Mouse (Mus musculus): Measurements from ENCODE around the gene Tm2d1. TPM values are rescaled to one million over a fixed set of nuclear protein-coding genes. Genes with fewer than 3 reads are reported as not detected.
"Not testable (repeated sequence)": the region's sequence is repeated elsewhere in the genome, so short reads cannot be mapped to it uniquely, and the experiment has no call there.

Gene Tm2d1
- 144 and 145 TPM in 2 replicates for polyA plus RNA-seq (2014; fragmentation: Nextera tagmentation; extraction: Ambion mirVana)

DNA sequence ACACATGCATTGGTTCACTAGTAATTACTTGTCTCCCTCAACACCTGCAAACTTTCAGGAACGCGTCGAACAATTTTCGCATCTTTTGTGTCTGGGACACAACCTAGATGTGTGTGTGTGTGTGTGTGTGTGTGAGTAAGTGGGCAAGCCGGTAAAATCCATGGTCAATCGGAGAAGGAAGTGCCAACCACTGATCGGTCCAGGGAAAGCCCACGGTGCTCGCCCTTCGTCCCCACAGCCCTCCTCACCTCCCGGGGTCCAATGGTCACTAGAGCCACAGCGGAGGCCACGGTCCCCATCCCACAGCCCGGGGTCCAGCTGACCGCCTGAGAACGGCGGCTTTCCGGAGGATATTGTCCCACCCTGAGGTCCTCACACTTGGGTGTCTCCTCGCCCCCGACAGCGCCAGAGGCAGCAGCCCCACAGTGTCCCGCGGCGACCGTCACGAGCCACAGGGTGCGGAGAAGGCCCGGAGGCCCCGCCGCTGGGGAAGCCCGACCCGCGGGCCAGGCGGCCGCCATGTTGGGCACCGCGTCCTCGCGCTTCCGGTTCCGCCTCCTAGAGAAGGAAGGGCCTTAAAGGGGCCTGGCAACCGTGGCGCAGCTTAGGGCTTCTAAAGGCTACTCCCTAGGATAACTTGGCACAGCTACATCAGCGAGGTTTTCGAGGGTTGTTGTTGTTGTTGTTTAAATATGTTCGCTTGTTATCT is at the start of gene Tm2d1:
Gene Tm2d1 (minus strand): TSS at position 591 of the 709 bp plus-strand sequence.
- peak within 1 kb of the TSS; percentile 41; the same call in 1 of the 2 replicates for H3K27ac ChIP-seq
- 2% methylated on average over 46 of the region's 46 CpGs for WGBS
- peak; percentile 97 for ATAC-seq (ENCODE audit: low FRiP score)

GRCm38 (mm10) chr4:98428371-98428770 is 45.3 kb upstream of the Tm2d1 start:
- no peak for DNase-seq (ENCODE audit: low spot score)
- 81% methylated on average over 8 of the region's 8 CpGs for WGBS
- no peaks in the 10 kb centered on the region for H3K4me1 ChIP-seq (replicated peaks; ENCODE audit: control insufficient read depth, insufficient read depth, low read length)

More for the DNA sequence above, at the start of gene Tm2d1:
- peak; percentile 83 for DNase-seq (ENCODE audit: low spot score)
- Histone ChIP-seq H3K27me3 (ENCODE audit: control insufficient read depth, insufficient read depth, low read length) (no peaks in the 10 kb centered on the region; the same call in 1 of the 2 replicates), H3K4me1 (replicated peaks; ENCODE audit: control insufficient read depth, insufficient read depth, low read length) (peaks cover 10% of the 10 kb centered on the region), H3K9me3 (ENCODE audit: control insufficient read depth, low read length) (no peaks in the 10 kb centered on the region), H3K4me3 (replicated peaks; ENCODE audit: low read length) (peak within 1 kb of the TSS; percentile 91), H3K4me2 (replicated peaks) (peak within 1 kb of the TSS; percentile 64), H3K9ac (peak within 1 kb of the TSS; percentile 91), H3K36me3 (replicated peaks; ENCODE audit: control insufficient read depth, insufficient read depth) (peaks cover 7% of the 10 kb centered on the region; the same call in 1 of the 2 replicates)

DNA sequence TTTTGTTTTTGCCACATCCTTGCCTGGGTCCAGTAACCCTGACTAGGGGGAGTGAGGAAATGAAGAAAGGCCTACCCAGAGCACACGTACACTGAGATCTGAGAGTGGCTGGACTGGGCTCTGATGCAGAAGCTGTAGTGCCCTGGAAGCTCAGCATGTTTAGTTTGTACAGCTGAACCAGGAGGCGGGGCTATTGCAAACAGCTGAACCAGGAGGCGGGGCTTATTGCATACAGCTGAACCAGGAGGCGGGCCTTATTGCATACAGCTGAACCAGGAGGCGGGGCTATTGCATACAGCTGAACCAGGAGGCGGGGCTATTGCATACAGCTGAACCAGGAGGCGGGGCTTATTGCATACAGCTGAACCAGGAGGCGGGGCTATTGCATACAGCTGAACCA is 32.0 kb upstream of the Tm2d1 start:
- not testable (repeated sequence) for H3K27ac ChIP-seq; H3K9ac ChIP-seq; ATAC-seq (ENCODE audit: low FRiP score); H3K4me3 ChIP-seq (replicated peaks; ENCODE audit: low read length); H3K4me1 ChIP-seq (replicated peaks; ENCODE audit: control insufficient read depth, insufficient read depth, low read length); H3K27me3 ChIP-seq (ENCODE audit: control insufficient read depth, insufficient read depth, low read length); H3K9me3 ChIP-seq (ENCODE audit: control insufficient read depth, low read length); DNase-seq (ENCODE audit: low spot score); H3K4me2 ChIP-seq (replicated peaks)
- peaks cover 19% of the 10 kb centered on the region; the same call in 1 of the 2 replicates for H3K36me3 ChIP-seq (replicated peaks; ENCODE audit: control insufficient read depth, insufficient read depth)
- 96% methylated on average over 8 of the region's 8 CpGs for WGBS

More at GRCm38 (mm10) chr4:98428371-98428770, 45.3 kb upstream of the Tm2d1 start:
- no peaks in the 10 kb centered on the region for H3K27me3 ChIP-seq (ENCODE audit: control insufficient read depth, insufficient read depth, low read length)
- H3K4me2 ChIP-seq (replicated peaks), result no peak overlapping the region
- H3K9ac ChIP-seq, result no peak overlapping the region
- no peaks in the 10 kb centered on the region for H3K9me3 ChIP-seq (ENCODE audit: control insufficient read depth, low read length)
- no peak overlapping the region for H3K4me3 ChIP-seq (replicated peaks; ENCODE audit: low read length)
- ATAC-seq (ENCODE audit: low FRiP score), result no peak
- peak overlapping the region; percentile 20; the same call in 1 of the 2 replicates for H3K27ac ChIP-seq
- H3K36me3 ChIP-seq (replicated peaks; ENCODE audit: control insufficient read depth, insufficient read depth), result peaks cover 15% of the 10 kb centered on the region; the same call in 1 of the 2 replicates

- DNase-seq (ENCODE audit: low spot score), result no peak
- WGBS, result 96% methylated on average over 4 of the region's 4 CpGs
- Histone ChIP-seq H3K4me3 (replicated peaks; ENCODE audit: low read length) (no peak overlapping the region), H3K4me1 (replicated peaks; ENCODE audit: control insufficient read depth, insufficient read depth, low read length) (no peaks in the 10 kb centered on the region), H3K27me3 (ENCODE audit: control insufficient read depth, insufficient read depth, low read length) (no peaks in the 10 kb centered on the region), H3K4me2 (replicated peaks) (no peak overlapping the region), H3K27ac (no peak overlapping the region), H3K36me3 (replicated peaks; ENCODE audit: control insufficient read depth, insufficient read depth) (peaks cover 15% of the 10 kb centered on the region; the same call in 1 of the 2 replicates), H3K9me3 (ENCODE audit: control insufficient read depth, low read length) (no peaks in the 10 kb centered on the region), H3K9ac (no peak overlapping the region)
- no peak for ATAC-seq (ENCODE audit: low FRiP score)
Observed at GRCm38 (mm10) chr4:98408455-98408854, 25.3 kb upstream of the Tm2d1 start.

DNA sequence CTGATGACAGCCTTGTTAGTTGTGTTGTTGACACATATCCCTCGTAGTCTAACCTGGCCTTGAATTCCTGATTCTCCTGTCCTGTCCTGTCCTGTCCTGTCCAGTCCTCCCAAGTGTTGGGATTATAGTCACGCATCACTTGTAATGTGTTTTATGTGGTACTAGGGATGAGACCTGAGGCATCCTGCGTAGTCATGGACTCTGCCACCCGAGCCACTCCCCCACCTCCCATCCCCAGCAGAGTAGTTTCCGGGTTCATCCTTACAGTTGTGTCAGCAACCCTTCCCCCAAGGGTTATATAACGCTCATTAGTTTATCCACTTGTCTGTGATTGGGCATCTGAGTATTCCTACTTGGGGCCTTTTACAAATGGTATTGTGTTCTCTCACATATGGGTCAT is 21.3 kb upstream of the Tm2d1 start:
- H3K4me1 ChIP-seq (replicated peaks; ENCODE audit: control insufficient read depth, insufficient read depth, low read length), result no peaks in the 10 kb centered on the region
- H3K9ac ChIP-seq, result no peak overlapping the region
- ATAC-seq (ENCODE audit: low FRiP score) (no peak), DNase-seq (ENCODE audit: low spot score) (no peak)
- H3K27me3 ChIP-seq (ENCODE audit: control insufficient read depth, insufficient read depth, low read length), result no peaks in the 10 kb centered on the region
- no peak overlapping the region for H3K4me2 ChIP-seq (replicated peaks)
- no peak overlapping the region for H3K27ac ChIP-seq
- no peaks in the 10 kb centered on the region for H3K9me3 ChIP-seq (ENCODE audit: control insufficient read depth, low read length)
- H3K36me3 ChIP-seq (replicated peaks; ENCODE audit: control insufficient read depth, insufficient read depth), result no peaks in the 10 kb centered on the region; the same call in 1 of the 2 replicates
- WGBS, result 94% methylated on average over 6 of the region's 6 CpGs
- no peak overlapping the region for H3K4me3 ChIP-seq (replicated peaks; ENCODE audit: low read length)

- H3K27ac ChIP-seq, result no peak overlapping the region
- no peaks in the 10 kb centered on the region; the same call in 1 of the 2 replicates for H3K36me3 ChIP-seq (replicated peaks; ENCODE audit: control insufficient read depth, insufficient read depth)
- DNase-seq (ENCODE audit: low spot score), result no peak
- 81% methylated on average over 4 of the region's 4 CpGs for WGBS
- no peaks in the 10 kb centered on the region for H3K4me1 ChIP-seq (replicated peaks; ENCODE audit: control insufficient read depth, insufficient read depth, low read length)
- no peaks in the 10 kb centered on the region for H3K9me3 ChIP-seq (ENCODE audit: control insufficient read depth, low read length)
- H3K4me3 ChIP-seq (replicated peaks; ENCODE audit: low read length), result no peak overlapping the region
- H3K4me2 ChIP-seq (replicated peaks), result no peak overlapping the region
- H3K9ac ChIP-seq, result no peak overlapping the region
- H3K27me3 ChIP-seq (ENCODE audit: control insufficient read depth, insufficient read depth, low read length), result no peaks in the 10 kb centered on the region
- no peak for ATAC-seq (ENCODE audit: low FRiP score)
Observed at GRCm38 (mm10) chr4:98403492-98403891, 20.4 kb upstream of the Tm2d1 start.

DNA sequence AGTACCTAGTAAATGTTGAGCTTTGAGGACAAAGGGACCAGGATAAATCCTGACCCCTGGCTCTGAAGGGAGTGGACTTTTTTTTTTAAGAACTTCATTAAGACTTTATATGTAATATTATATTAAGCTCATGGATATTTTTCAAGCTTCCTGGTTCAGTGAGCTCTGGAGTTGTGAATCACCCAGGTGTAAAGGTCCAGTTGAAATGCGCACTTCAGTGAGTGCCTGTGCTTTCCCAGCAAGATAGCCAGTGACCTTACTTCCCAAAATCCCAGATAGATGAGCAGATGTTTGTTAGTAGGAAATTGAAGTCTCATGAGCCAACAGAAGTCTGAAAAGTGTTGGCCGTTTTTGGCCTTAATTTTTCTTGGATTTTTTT is 18.5 kb upstream of the Tm2d1 start:
- Histone ChIP-seq H3K4me2 (replicated peaks) (no peak overlapping the region), H3K9ac (no peak overlapping the region), H3K4me1 (replicated peaks; ENCODE audit: control insufficient read depth, insufficient read depth, low read length) (no peaks in the 10 kb centered on the region), H3K36me3 (replicated peaks; ENCODE audit: control insufficient read depth, insufficient read depth) (no peaks in the 10 kb centered on the region), H3K27ac (no peak overlapping the region), H3K9me3 (ENCODE audit: control insufficient read depth, low read length) (no peaks in the 10 kb centered on the region), H3K27me3 (ENCODE audit: control insufficient read depth, insufficient read depth, low read length) (no peaks in the 10 kb centered on the region), H3K4me3 (replicated peaks; ENCODE audit: low read length) (no peak overlapping the region)
- ATAC-seq (ENCODE audit: low FRiP score), result no peak
- 91% methylated on average over 2 of the region's 2 CpGs for WGBS
- DNase-seq (ENCODE audit: low spot score), result no peak

- Histone ChIP-seq H3K27ac (no peak overlapping the region), H3K4me1 (replicated peaks; ENCODE audit: control insufficient read depth, insufficient read depth, low read length) (peaks cover 5% of the 10 kb centered on the region; the same call in 1 of the 2 replicates), H3K9me3 (ENCODE audit: control insufficient read depth, low read length) (no peaks in the 10 kb centered on the region), H3K27me3 (ENCODE audit: control insufficient read depth, insufficient read depth, low read length) (no peaks in the 10 kb centered on the region), H3K36me3 (replicated peaks; ENCODE audit: control insufficient read depth, insufficient read depth) (no peaks in the 10 kb centered on the region), H3K4me2 (replicated peaks) (no peak overlapping the region), H3K9ac (no peak overlapping the region), H3K4me3 (replicated peaks; ENCODE audit: low read length) (no peak overlapping the region)
- DNase-seq (ENCODE audit: low spot score), result no peak
- no peak for ATAC-seq (ENCODE audit: low FRiP score)
- 55% methylated on average over 6 of the region's 6 CpGs for WGBS
Observed at GRCm38 (mm10) chr4:98400926-98401583, 17.9 kb upstream of the Tm2d1 start.

- DNase-seq (ENCODE audit: low spot score) (peak; percentile 69), ATAC-seq (ENCODE audit: low FRiP score) (peak; percentile 89)
Observed at GRCm38 (mm10) chr4:98395690-98396437, 12.8 kb upstream of the Tm2d1 start, which contains the start of gene Patj. Patj (plus strand) TSS chr4:98395785.

More at GRCm38 (mm10) chr4:98395690-98396437, 12.8 kb upstream of the Tm2d1 start, which contains the start of gene Patj:
- Histone ChIP-seq H3K4me2 (replicated peaks) (peak within 1 kb of the TSS; percentile 93), H3K36me3 (replicated peaks; ENCODE audit: control insufficient read depth, insufficient read depth) (no peaks in the 10 kb centered on the region), H3K27ac (peak within 1 kb of the TSS; percentile 86), H3K4me3 (replicated peaks; ENCODE audit: low read length) (peak within 1 kb of the TSS; percentile 91), H3K4me1 (replicated peaks; ENCODE audit: control insufficient read depth, insufficient read depth, low read length) (peaks cover 7% of the 10 kb centered on the region; the same call in 1 of the 2 replicates), H3K9me3 (ENCODE audit: control insufficient read depth, low read length) (no peaks in the 10 kb centered on the region), H3K9ac (peak within 1 kb of the TSS; percentile 98), H3K27me3 (ENCODE audit: control insufficient read depth, insufficient read depth, low read length) (no peaks in the 10 kb centered on the region)
- 1% methylated on average over 73 of the region's 73 CpGs for WGBS
